Comparison of ENCODE assay signal across 12 mouse cellular contexts in genomic region chr12:35957235-35957634, GRCm38 (mm10). TPM values are rescaled to one million over a fixed set of nuclear protein-coding genes. Genes with fewer than 3 reads are reported as not detected.
DNase-seq lines count a peak whose midpoint lies in the region; ATAC-seq and TF ChIP-seq lines count a peak whose summit lies in the region.
"Had no signal": no experiment of that assay in that cellular context is flagged by ENCODE, and none has a peak within 500 bp of the region (broad histone marks: within the 10 kb centered on the region; RNA-seq: fewer than 3 reads in every experiment).

No protein-coding gene starts in this region.

- H3K36me3 ChIP-seq in G1E (replicated peaks), result no peaks in the 10 kb centered on the region
- H3K36me3 ChIP-seq: embryonic facial prominence, embryonic 15.5 days; kidney, embryonic 15.5 days had no signal

- H3K9me3 ChIP-seq in G1E (replicated peaks), result no peaks in the 10 kb centered on the region
- H3K9me3 ChIP-seq: embryonic facial prominence, embryonic 15.5 days; kidney, embryonic 15.5 days had no signal

- no peak overlapping the region for H3K27ac ChIP-seq in layer of hippocampus, adult 2 months
- H3K27ac ChIP-seq: embryonic facial prominence, embryonic 15.5 days; kidney, embryonic 15.5 days had no signal

- H3K4me3 ChIP-seq in layer of hippocampus, adult 2 months, result no peak overlapping the region
- no peak overlapping the region for H3K4me3 ChIP-seq in G1E (ENCODE audit: low read depth, low read length)
- H3K4me3 ChIP-seq: embryonic facial prominence, embryonic 15.5 days; kidney, embryonic 15.5 days had no signal

- H3K4me1 ChIP-seq in G1E (ENCODE audit: insufficient read depth, low read depth, low read length), result no peaks in the 10 kb centered on the region
- H3K4me1 ChIP-seq: embryonic facial prominence, embryonic 15.5 days; kidney, embryonic 15.5 days had no signal

- no peak for DNase-seq in layer of hippocampus, adult 2 months (ENCODE audit: low spot score in 2 of 2)
- DNase-seq in layer of hippocampus, postnatal 25 days (ENCODE audit: extremely low spot score in 1 of 2, low spot score in 1 of 2), result no peak
- DNase-seq in CD4-positive helper T cell, adult 2 months (ENCODE audit: low read depth, low spot score), result peak; percentile 57
- DNase-seq in G1E (ENCODE audit: low spot score), result no peak
- DNase-seq in induced T-regulatory cell, adult 2 months (ENCODE audit: low read depth), result peak; percentile 59
- DNase-seq in frontal cortex, postnatal 36 days (ENCODE audit: low spot score in 2 of 2), result no peak
- DNase-seq in layer of hippocampus, adult 9-10 months (ENCODE audit: low spot score), result no peak
- no peak for DNase-seq in adrenal gland, postnatal 10 days

- TF ChIP-seq CTCF in layer of hippocampus, adult 2 months (conservative IDR thresholded peaks at IDR 0.05), result peak; percentile 71
- no peak for TF ChIP-seq CTCF in G1E (IDR thresholded peaks at IDR 0.05; ENCODE audit: low read depth, low read length)

- no peaks in the 10 kb centered on the region for H3K27me3 ChIP-seq in G1E (ENCODE audit: insufficient read depth, low read length)
- H3K27me3 ChIP-seq: embryonic facial prominence, embryonic 15.5 days; kidney, embryonic 15.5 days had no signal

- peak; percentile 22; the same call in 1 of the 2 replicates for ATAC-seq in G1E (ENCODE audit: extremely low read depth, insufficient number of reproducible peaks, low FRiP score, poor library complexity, severe bottlenecking)

RNA-seq across cellular contexts. Expression of gene Agr3, which starts 31.8 kb away (rescaled TPM):
- not detected for total RNA-seq in layer of hippocampus, adult 2 months (2021)
- total RNA-seq in layer of hippocampus, postnatal 25 days (2021), result not detected
- total RNA-seq in G1E (2014; fragmentation: Nextera tagmentation), result not detected in 2 replicates
- 0.22 TPM in 1 of 2 replicates, not detected in the other for total RNA-seq in G1E (2017)
- polyA plus RNA-seq in G1E (2012), result not detected in 2 replicates
- total RNA-seq in adrenal gland, postnatal 10 days (2021), result not detected
- total RNA-seq: left cerebral cortex, postnatal 14 days had no signal
- polyA plus RNA-seq: kidney, embryonic 15.5 days; midbrain, embryonic 11.5 days had no signal

RNA-seq across cellular contexts. Expression of gene Agr2, which starts 35.5 kb away (rescaled TPM):
- not detected for total RNA-seq in layer of hippocampus, adult 2 months (2021)
- total RNA-seq in layer of hippocampus, postnatal 25 days (2021), result not detected
- total RNA-seq in G1E (2014; fragmentation: Nextera tagmentation) (not detected in 2 replicates), G1E (2017) (0.33 TPM in 1 of 2 replicates, not detected in the other)
- polyA plus RNA-seq in G1E (2012), result not detected in 2 replicates
- total RNA-seq in adrenal gland, postnatal 10 days (2021), result not detected
- total RNA-seq: left cerebral cortex, postnatal 14 days had no signal
- polyA plus RNA-seq: midbrain, embryonic 11.5 days had no signal

Comparison
In these comparisons a context has a peak if more than half of its experiments do, and no peak if none do; other contexts are left out.
1. DNase-seq: peak in CD4-positive helper T cell, adult 2 months (single experiment) and induced T-regulatory cell, adult 2 months (single experiment); none in layer of hippocampus, adult 2 months (0 of 2), layer of hippocampus, postnatal 25 days (0 of 2), G1E (single experiment), frontal cortex, postnatal 36 days (0 of 2), layer of hippocampus, adult 9-10 months (single experiment) and adrenal gland, postnatal 10 days (single experiment).